Mouse (Mus musculus) forebrain, embryonic 16.5 days (tissue): ENCODE measurements at regions not wholly inside any gene's neighbourhood (a gene's known extent, or its start where the extent isn't known, plus 50 kb on each side); places are given as distances from the start of the nearest gene placed in this dataset.

Experiments used
- ATAC-seq: fragments of 200-750 bp; cut with Nextera tagmentation; 2 replicates; pipeline ENCODE4 v1.8.0; 2017; ENCODE audit warnings: mild to moderate bottlenecking, moderate library complexity
- H3K27ac ChIP-seq: fragments of 300-500 bp; sonication (generic); 2 replicates; pipeline ENCODE4 v1.5.1; 2014; ENCODE audit warnings: low read length, control low read depth
- H3K27me3 ChIP-seq: fragments of 300-500 bp; sonication (generic); replicated peaks from 2 replicates; pipeline ENCODE4 v1.6.1; 2014; ENCODE audit warnings: low read length; ENCODE audit not compliant: control insufficient read depth, insufficient read depth
- H3K36me3 ChIP-seq: fragments of 300-500 bp; sonication (generic); 2 replicates; pipeline ENCODE4 v1.6.1; 2014; ENCODE audit not compliant: control insufficient read depth, insufficient read depth
- H3K4me1 ChIP-seq: fragments of 300-500 bp; sonication (generic); replicated peaks from 2 replicates; pipeline ENCODE4 v1.6.1; 2014; ENCODE audit warnings: low read length; ENCODE audit not compliant: control insufficient read depth, insufficient read depth
- H3K4me2 ChIP-seq: fragments of 300-500 bp; sonication (generic); 2 replicates; pipeline ENCODE4 v1.6.1; 2014; ENCODE audit warnings: mild to moderate bottlenecking, low read length, control low read depth
- H3K4me3 ChIP-seq: fragments of 300-500 bp; sonication (generic); replicated peaks from 2 replicates; pipeline ENCODE4 v1.5.1; 2014; ENCODE audit warnings: mild to moderate bottlenecking, low read length, control low read depth
- H3K9ac ChIP-seq: fragments of 300-500 bp; sonication (generic); replicated peaks from 2 replicates; pipeline ENCODE4 v1.6.1; 2014; ENCODE audit warnings: low read depth, low read length, control low read depth
- H3K9me3 ChIP-seq: fragments of 300-500 bp; sonication (generic); 2 replicates; pipeline ENCODE4 v1.6.1; 2016; ENCODE audit warnings: low read length; ENCODE audit not compliant: control insufficient read depth
- WGBS: fragments of 180-500 bp; shearing (Covaris S2); extraction: QIAGEN DNeasy Blood & Tissue Kit; methylation state at CpG from one replicate; pipeline ENCODE4 v1.1.7; 2014; 5-methylcytosine and 5-hydroxymethylcytosine counted together

GRCm38 (mm10) chr11:89896854-89897253 is 105.8 kb downstream of the Pctp start:
- no peak overlapping the region for H3K4me2 ChIP-seq
- H3K9me3 ChIP-seq, result no peaks in the 10 kb centered on the region
- no peaks in the 10 kb centered on the region for H3K36me3 ChIP-seq
- H3K4me1 ChIP-seq, result peaks cover 13% of the 10 kb centered on the region
- no peak overlapping the region for H3K27ac ChIP-seq
- peak; percentile 71 for ATAC-seq
- H3K27me3 ChIP-seq, result no peaks in the 10 kb centered on the region
- WGBS, result 36% methylated on average over 3 of the region's 3 CpGs
- H3K9ac ChIP-seq, result no peak overlapping the region
- H3K4me3 ChIP-seq, result no peak overlapping the region

- no peak overlapping the region for H3K4me2 ChIP-seq
- H3K4me1 ChIP-seq, result no peaks in the 10 kb centered on the region
- H3K36me3 ChIP-seq, result no peaks in the 10 kb centered on the region
- H3K9me3 ChIP-seq, result no peaks in the 10 kb centered on the region
- H3K27ac ChIP-seq, result no peak overlapping the region
- H3K9ac ChIP-seq, result no peak overlapping the region
- no peak for ATAC-seq
- WGBS, result 25% methylated on average over 2 of the region's 2 CpGs
- H3K4me3 ChIP-seq, result no peak overlapping the region
- H3K27me3 ChIP-seq, result no peaks in the 10 kb centered on the region
Measured at GRCm38 (mm10) chr11:89871587-89871986, 94.1 kb upstream of the Ankfn1 start.

GRCm38 (mm10) chr11:89867575-89867974 is 90.1 kb upstream of the Ankfn1 start:
- 19% methylated on average over 2 of the region's 2 CpGs for WGBS
- Histone ChIP-seq H3K4me1 (no peaks in the 10 kb centered on the region), H3K4me2 (no peak overlapping the region), H3K9me3 (no peaks in the 10 kb centered on the region), H3K4me3 (no peak overlapping the region), H3K36me3 (no peaks in the 10 kb centered on the region), H3K27ac (no peak overlapping the region), H3K27me3 (no peaks in the 10 kb centered on the region), H3K9ac (no peak overlapping the region)
- ATAC-seq, result no peak

- no peak for ATAC-seq
- H3K4me3 ChIP-seq, result no peak overlapping the region
- no peak overlapping the region for H3K27ac ChIP-seq
- H3K4me1 ChIP-seq, result no peaks in the 10 kb centered on the region
- 79% methylated on average over 9 of the region's 9 CpGs for WGBS
- H3K36me3 ChIP-seq, result no peaks in the 10 kb centered on the region
- no peak overlapping the region for H3K9ac ChIP-seq
- H3K27me3 ChIP-seq, result no peaks in the 10 kb centered on the region
- no peak overlapping the region for H3K4me2 ChIP-seq
- no peaks in the 10 kb centered on the region for H3K9me3 ChIP-seq
Measured at GRCm38 (mm10) chr11:89856184-89856769, 78.8 kb upstream of the Ankfn1 start.

- Histone ChIP-seq H3K4me3 (no peak overlapping the region), H3K27ac (no peak overlapping the region), H3K4me1 (peaks cover 2% of the 10 kb centered on the region), H3K9ac (no peak overlapping the region), H3K27me3 (no peaks in the 10 kb centered on the region), H3K4me2 (no peak overlapping the region), H3K36me3 (no peaks in the 10 kb centered on the region), H3K9me3 (no peaks in the 10 kb centered on the region)
- no peak for ATAC-seq
Measured at GRCm38 (mm10) chr11:89841853-89842252, 64.4 kb upstream of the Ankfn1 start.

GRCm38 (mm10) chr11:89839671-89840327 is 62.3 kb upstream of the Ankfn1 start:
- Histone ChIP-seq H3K4me3 (no peak overlapping the region), H3K27ac (no peak overlapping the region), H3K27me3 (no peaks in the 10 kb centered on the region), H3K4me2 (no peak overlapping the region), H3K9ac (no peak overlapping the region), H3K36me3 (no peaks in the 10 kb centered on the region), H3K4me1 (peaks cover 2% of the 10 kb centered on the region), H3K9me3 (no peaks in the 10 kb centered on the region)
- WGBS, result 15% methylated on average over 6 of the region's 6 CpGs
- peak; percentile 89 for ATAC-seq

GRCm38 (mm10) chr11:89837995-89838394 is 60.5 kb upstream of the Ankfn1 start:
- Histone ChIP-seq H3K27ac (no peak overlapping the region), H3K4me1 (peaks cover 2% of the 10 kb centered on the region), H3K4me3 (no peak overlapping the region), H3K9ac (no peak overlapping the region), H3K9me3 (no peaks in the 10 kb centered on the region), H3K27me3 (no peaks in the 10 kb centered on the region), H3K36me3 (no peaks in the 10 kb centered on the region), H3K4me2 (no peak overlapping the region)
- 100% methylated on average over 1 of the region's 1 CpGs for WGBS
- ATAC-seq, result no peak

GRCm38 (mm10) chr11:89836897-89837296 is 59.4 kb upstream of the Ankfn1 start:
- WGBS, result 92% methylated on average over 4 of the region's 4 CpGs
- Histone ChIP-seq H3K9me3 (no peaks in the 10 kb centered on the region), H3K27ac (no peak overlapping the region), H3K4me1 (peaks cover 2% of the 10 kb centered on the region), H3K36me3 (no peaks in the 10 kb centered on the region), H3K4me3 (no peak overlapping the region), H3K4me2 (no peak overlapping the region), H3K9ac (no peak overlapping the region), H3K27me3 (no peaks in the 10 kb centered on the region)
- no peak for ATAC-seq

GRCm38 (mm10) chr11:89834068-89834467 is 56.6 kb upstream of the Ankfn1 start:
- Histone ChIP-seq H3K36me3 (no peaks in the 10 kb centered on the region), H3K9me3 (no peaks in the 10 kb centered on the region), H3K4me2 (no peak overlapping the region), H3K4me1 (no peaks in the 10 kb centered on the region; the same call in 1 of the 2 replicates), H3K27ac (no peak overlapping the region), H3K4me3 (no peak overlapping the region), H3K9ac (no peak overlapping the region), H3K27me3 (no peaks in the 10 kb centered on the region)
- ATAC-seq, result no peak
- 81% methylated on average over 4 of the region's 4 CpGs for WGBS
